Mouse (Mus musculus): ENCODE measurements around the gene Mvd.

Mvd gene

DNA sequence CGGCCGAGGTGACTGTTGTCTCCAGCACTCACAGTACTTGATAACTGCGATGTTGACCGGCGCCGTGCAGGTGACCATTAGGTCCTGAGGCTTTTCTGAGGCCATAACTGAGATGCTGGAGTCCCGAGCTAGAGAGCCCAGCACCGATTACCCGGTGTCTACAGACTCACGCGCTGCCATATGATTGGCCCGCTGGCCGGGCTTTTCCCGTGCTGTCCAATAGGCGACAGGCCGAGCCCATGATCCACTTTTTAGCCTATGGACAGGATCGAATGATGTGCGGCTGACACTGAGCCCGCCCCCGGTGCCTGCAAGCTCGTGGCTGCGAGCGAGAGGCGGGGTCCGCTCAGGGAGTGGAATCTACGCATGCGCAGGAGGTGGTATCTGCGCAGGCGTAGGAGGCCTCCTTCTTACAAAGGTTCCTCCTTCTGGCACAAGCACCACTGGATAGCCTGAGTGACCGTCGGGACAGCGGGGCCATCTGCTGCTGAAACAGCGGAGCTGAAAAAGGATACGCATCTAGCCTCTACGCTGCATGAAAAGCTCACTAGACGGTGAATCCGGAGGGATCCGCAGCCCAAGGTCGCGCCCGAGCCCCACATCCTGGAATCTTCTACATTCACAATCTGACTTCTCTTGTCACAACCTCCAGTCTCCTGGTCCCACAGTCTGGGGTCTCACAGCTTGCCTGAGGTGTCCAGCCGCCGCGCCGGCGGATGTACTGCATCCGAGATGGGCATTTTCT lies at the start of gene Mvd:
Mvd (minus strand) TSS at position 161 of the 745 bp plus-strand sequence.
- peak; percentile 99 for DNase-seq

DNA sequence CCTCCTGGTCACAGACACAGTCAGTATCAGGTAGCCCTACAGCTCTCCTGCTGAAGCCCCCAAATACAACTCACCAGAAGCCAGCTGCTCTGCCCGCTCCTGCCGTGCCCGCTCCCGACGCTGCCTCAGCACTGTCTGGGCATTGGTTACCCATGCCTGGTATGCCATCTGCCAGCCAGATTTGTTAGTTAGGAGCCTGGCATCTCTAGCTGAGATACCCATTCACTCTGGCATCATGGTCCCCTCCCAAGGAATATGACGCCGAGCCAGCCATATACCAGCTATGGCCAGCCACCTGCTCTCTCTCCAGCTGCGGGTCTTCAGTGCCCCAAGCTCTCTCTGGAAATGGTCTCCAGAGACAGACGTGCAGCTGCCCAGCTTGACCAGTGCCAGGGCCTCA lies 45.2 kb upstream of the Mvd start:
- DNase-seq = peak in 1 of 2 experiments; percentile 31

DNA sequence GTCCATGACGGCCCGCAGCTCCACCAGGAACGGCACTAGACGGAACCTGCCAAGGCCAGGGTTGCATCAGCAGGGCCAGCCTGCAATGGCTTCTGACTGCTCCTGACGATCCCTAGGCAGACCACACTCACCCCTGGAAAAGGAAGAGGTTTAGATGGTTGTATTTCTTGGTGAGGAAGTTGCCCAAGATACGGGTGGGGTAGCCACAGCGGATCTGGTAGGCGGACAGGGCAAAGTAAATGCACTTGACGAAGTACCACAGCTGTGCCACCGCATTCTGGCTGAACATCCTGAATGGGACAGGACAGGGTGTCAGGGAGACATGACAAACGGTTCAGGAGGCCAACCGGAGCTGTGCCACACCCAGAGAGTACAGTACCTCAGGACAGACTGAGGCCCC lies 41.6 kb upstream of the Mvd start:
- no peak for DNase-seq

DNA sequence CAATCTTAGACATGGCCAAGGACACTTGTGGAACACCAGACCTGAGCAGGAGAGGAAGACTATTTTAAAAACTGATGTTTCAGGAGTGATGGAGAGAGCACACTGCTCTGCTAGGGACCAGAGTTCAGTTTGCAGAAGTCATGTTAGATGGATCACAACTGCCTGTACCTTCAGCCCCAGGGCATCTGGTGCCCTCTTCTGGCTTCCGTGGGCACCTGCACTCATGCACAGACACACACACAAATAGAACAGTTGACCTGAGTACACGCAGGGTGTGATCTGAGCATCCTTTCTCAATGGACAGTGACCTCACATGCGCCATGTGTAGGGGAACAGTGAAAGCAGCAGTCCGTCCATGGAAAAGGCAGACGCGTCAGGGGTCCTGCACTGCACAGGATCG lies 40.7 kb upstream of the Mvd start:
- DNase-seq = no peak

DNA sequence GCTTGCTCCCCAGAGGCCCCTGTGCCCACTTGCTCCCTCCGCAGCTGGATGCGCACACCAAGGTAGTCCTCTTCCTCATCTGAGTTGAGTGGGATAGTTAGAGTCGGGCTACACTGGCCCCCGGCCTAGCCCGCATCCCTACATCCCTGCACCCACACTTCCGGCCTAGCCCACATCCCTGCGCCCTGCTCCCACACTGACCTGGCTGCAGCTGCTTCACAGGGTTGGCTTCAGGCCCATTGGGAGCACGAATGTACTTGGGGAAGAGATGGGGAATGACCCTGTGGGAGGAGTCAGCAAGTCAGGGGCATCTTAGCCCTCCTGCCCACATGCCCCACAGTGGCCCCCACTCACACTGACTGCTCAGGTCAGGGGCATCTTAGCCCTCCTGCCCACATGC lies 39.2 kb upstream of the Mvd start:
- DNase-seq = no peak

DNA sequence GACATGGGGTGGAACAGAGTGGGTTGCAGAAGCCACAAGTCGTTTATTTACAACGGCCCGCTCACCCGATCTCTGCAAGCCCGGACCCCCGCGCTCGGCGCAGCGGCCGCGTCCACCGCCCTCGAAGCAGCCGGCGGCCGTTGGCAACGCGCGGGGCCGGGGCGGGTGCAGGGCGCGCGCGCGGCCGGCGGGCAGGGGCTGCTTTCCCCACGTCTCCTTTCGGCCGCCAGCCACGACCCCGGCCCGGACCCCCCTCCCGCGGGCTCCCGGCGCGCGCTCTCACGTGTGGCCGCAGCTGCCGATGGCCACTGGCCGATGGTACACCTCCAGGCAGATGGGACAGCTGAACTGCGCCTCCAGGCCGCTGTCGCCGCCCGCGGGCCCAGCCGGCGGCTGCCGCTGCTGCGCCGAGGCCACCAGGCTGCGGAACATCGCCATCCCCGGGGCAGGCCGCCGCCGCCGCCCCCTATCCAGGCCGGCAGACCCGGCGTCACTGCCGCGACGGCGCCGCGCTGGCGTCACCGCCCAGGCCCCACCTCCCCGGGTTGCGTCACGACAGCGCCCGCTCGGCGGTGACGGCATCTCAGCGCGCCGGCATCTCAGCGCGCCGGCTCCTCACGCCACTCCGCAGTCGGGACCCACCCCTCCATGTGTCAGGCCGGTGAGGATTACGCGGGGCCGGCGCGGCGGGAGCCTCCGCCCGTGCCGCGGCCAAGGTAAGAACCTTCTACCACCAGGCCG lies 32.5 kb upstream of the Mvd start, which contains the start of the genes Rnf166 and Ctu2:
Rnf166 (minus strand) TSS at position 485 of the 741 bp plus-strand sequence.
Ctu2 (plus strand) TSS at position 564 of the 741 bp plus-strand sequence.
- DNase-seq = peak; percentile 96 to 97

DNA sequence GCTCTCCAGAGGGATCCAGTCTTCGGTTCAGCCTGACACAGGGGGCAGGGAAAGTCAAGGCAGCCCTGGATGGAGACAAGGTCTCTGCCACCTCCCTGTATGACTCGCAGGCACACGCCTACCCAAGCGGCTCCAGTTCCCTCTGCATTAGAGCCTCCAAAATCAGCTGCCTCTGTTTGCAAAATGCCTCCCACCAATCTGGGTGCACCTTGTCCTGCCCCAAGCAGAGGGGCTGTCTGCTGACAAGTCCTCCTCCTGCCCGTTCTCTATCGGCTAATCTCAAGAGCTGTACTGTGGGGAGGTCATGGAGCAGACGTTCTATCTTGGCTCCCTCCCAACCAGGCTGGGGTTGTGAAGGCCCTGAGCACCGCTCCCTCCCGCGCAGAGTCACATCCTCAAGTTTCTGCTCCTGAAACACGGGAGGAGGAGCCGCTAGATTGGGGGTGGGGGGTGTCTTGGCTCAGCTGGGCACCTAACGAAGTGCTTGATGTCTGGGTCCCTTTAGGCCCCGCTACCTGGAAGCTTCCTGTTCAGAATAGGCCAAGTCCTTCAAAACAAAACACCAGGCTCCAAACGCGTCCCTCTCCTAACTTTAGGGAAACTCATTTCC lies 31.8 kb upstream of the Mvd start:
- DNase-seq = peak; percentile 42 to 62

DNA sequence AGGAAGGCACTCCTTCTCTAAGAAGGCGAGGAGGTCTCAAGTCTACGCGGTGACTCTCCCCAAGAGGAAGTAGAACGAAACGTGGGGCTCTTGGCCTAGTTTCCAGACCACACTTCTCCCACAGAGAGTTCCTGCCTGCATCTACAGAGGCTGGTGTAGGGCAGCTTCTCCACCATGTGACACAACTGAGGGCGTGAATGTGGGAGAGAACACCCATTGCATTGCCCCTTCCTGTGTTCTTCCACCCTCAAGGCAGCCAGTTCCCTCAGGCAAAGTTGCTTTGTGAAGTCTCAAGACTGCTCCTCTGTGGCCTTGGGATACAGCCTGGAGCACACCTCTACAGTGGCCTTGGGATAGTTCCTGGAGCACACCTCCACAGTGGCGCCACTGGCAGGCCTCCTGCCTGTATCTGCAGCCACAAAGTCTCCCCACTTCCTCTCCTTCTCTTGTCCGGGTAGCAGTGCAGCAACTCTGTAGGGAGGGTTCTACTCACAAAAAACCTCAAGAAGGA lies 30.7 kb upstream of the Mvd start:
- DNase-seq = no peak

DNA sequence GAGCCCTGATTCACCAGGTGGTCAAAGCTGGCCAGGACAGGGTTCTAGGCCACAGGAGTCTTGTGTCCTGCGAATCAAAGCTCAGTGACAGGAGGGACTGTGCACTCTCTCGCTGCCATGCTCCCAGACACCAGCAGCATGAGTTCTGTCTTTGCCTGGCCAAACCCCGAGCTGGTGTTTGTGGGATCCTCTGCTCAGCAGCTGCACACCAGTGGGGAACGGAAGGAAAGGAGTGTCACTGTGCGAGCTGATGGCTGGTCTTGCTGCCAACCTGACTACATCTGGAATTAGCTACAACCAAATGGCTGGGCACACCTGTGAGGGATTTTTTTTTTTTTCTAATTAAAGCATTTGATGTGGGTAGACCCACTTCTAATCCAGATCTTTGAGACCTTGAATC lies 27.5 kb upstream of the Mvd start:
- DNase-seq = no peak

DNA sequence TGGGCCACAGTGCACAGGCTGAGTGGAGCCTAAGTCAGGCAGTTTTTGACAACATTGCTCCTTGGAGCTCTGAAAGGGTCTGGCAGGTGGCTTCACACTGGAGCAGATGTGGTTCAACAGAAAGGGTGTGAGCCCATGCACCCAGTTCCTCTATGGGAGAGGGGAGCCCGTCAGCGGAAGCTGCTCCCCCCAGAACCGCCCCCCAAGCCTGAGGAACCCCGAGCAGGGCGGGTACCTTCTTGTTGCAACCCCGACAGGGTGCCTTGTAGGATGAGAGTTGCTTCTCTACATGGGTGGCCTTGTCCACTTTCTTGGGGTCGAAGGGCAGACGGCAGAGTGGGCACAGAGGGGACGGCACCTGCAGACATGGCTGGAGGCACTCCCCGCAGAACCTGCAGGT lies 26.7 kb upstream of the Mvd start:
- no peak for DNase-seq

DNA sequence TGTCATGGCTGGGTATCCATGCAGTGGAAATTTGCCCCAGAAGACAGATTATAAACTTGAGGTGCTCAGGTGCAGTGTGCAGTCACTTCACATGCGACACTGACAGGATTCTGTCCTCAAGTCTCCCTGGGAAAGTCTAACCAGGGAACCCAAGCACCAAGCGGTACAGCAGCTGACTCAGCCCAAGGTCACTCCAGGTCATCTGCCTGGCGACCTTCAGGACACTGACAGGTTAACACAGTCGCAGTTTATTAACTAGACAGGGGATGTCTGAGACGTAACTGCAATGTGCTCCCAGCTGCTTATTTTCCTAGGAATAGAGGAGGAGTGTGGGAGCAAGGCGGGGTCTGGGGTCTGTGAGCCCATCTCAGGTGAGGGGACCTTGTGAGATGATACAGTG lies 26.2 kb upstream of the Mvd start:
- DNase-seq = no peak

DNA sequence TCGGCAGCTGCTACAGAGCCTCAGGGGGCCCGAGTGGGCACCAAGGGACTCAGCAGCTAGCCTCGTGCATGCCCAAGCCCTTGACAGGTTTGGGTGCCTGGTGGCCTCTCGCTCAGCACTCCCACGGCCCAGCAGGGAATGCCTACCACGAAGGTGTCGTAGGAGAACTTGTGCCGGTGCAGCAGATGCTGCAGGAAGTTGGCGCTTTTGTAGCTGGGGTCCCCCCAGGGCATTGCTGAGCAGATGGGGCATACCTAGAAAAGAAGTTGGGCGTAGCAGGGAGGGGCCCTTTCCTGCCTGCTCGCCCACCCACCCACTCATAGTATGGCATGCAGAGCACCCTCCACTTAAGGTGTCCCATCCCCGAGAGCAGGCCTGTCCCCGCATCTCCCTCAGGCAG lies 24.6 kb upstream of the Mvd start:
- no peak for DNase-seq

DNA sequence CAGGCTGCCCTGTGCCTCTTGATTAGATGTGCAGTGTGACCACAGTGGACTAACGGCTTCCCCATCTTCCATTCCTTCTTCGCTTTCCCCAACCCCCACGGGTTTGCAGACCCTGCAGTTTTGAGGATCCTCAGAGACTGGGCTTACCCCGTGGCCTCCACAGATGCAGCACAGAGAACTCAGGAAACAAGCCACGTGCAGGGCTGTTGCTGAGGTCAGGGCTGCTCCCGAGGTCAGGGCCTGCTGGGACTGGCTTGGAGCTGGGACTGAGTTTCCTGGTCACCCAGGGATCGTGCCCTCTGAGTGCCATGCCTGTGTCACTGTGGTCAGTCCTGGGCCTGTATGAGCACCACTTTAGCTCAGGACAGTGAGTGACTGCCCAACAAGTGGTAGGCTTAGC lies 21.8 kb upstream of the Mvd start:
- DNase-seq = no peak

DNA sequence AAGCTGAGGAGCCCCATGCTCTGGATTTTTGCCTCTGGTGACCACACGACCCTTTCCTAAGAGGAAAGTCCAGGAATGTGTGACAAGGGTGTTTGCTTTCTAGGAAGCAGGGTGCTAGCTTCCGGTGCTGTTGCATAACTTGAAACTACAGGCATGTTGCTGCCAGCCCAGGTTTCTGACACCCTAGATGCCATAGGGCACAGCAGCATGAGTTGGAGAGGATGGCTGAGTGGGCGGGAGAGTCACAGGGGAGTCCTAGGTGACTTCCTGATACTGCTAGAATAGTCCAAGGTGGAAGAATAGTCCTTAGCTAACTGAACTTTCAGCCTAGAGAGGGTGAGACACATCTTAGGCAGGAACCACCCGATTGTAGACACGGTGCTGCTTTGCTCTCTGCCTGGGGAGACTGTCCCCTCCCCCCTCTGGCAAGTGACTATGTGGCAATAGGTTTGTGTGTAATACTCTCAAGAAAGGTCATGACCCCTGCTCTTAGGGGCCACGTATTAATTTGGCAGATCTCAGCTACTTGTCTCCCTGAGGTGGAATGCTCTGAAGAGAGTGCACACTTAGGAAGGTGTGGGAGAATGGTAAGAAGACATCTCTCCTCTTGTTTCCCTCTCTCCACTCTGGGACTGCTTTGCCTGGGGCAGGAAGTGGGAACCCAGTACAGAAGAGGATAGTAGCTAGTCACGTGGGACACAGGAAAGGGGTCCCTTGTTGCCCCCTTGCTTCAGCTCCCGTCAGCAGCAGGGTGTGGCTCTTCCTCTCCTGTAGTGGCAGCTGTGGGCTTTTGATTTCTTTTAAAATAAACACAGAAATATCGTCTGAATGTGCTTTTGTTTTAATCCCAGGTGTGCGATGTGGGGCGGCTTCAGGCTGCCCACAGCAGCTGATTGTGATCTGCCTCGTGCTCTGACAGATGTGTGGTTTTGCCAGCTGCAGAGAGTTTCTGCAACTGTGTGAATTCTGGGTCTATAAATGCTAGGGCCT lies 20.7 kb upstream of the Mvd start:
- no peak for DNase-seq

DNA sequence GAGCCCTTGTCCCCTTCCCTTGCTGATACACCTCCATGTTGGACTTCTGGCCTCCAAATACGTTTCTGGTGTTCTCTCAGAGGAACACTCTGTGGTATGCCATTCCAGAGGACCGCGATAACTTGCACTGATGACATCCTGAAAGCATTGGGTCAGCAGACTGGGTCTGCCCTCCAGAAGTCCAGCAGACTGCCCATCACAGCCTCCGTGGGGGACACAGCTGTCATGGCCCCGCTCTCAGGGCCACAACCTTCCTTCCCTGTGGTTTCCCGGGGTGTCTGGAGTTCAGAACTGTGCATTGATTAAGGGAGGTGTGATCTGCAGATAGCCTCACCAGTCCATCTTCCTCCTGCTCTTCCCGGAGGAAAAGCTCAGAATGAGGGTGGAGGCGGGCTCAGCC lies 19.3 kb upstream of the Mvd start:
- no peak for DNase-seq

DNA sequence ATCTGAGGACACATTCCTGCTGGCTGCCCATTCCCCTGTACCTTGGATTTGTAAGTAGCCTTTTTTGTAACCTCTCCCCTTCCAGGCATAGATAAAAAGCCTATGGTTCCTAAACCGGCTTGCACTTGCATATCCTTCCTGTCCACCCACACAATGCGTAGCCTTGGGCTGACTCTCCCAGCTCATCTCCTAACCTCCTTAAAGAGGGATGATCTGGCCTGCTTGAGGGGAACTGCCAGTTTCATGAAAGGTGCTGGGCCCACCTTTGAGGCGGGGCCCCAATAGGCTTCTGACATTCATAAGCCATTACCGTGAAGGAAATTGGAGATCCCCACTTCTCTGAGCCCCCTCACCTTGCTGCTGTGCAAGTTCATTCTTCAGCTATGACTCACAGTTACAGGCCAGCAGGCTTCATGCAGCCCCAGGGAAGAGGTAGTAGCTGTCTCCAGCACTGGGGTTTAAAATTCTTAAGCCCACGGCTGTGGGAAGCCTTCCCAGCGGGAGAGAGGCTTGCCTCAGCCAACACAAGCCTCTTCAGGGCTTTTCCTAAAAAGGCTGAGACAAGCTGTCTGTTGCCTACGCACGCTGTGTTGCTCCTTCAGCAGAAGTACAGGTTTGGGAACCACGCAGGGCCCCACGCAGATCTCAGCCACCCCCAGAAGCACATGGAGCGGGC lies 18.4 kb upstream of the Mvd start:
- DNase-seq = no peak

DNA sequence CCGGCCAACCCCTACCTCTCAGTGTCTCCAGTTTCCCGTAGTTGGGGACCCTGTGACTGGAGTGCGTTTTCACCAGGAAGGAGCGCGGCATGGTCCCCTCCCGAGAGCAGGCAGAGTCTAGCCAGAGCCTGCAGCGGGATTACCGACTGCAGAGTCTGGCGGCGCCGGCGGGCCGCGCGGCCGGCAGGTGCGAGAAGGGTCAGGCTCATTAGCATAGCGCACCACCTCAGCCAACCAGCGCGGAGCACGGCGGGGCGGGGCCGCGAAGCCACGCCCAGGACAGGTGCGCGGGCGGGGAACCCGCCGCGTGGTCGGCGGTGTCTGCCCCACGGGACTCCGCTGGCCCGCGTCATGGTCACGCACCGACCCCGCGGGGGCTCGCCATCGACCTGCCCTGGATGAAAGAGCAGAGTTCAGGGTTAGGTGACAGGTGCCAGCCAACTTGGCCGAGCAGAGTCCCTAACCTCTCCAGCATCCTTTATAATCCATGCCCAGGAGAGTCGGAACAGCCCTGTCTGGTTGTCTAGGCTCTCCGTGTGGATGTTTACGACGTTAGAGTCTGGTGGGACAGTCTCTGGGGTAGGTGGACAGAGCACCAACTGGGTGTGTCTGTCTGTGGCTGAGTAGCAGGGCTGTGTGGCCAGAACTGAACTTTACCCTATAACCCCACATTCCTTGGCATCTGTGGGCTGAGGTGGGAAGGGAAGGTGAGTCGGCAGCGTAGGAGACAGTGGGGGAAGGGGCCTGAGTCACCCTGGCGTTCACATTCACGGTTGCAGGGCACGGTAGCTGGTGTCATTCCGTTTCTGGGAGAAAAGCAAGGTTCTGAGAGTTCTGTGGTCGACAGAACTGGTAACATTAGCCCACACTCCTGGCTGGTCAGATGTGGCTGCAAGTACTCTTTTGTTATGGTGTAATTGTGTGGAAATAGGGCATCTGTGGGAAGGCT lies 17.6 kb upstream of the Mvd start, which contains the start of gene Snai3:
Snai3 (minus strand) TSS at position 210 of the 949 bp plus-strand sequence.
- peak; percentile 79 to 84 for DNase-seq

DNA sequence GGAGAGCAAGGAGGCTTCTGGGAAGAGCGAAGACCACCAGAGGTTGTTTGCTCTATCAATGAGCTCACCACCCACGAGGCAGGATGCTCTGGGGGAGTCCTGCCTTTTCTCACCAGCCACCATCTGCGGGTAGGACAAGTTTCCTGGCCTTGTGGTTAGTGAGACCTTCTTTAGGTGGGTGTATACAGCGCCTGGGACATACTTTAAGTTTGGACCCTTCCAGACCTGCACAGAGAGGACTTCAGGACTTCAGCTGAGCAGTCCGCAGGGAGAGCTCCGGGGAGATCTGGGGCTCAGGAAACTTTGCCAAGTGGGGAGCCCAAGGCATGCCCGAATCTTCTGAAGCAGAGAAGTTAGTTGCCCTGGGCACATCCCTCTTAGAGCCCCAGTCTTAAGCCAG lies 16.8 kb upstream of the Mvd start:
- no peak for DNase-seq

DNA sequence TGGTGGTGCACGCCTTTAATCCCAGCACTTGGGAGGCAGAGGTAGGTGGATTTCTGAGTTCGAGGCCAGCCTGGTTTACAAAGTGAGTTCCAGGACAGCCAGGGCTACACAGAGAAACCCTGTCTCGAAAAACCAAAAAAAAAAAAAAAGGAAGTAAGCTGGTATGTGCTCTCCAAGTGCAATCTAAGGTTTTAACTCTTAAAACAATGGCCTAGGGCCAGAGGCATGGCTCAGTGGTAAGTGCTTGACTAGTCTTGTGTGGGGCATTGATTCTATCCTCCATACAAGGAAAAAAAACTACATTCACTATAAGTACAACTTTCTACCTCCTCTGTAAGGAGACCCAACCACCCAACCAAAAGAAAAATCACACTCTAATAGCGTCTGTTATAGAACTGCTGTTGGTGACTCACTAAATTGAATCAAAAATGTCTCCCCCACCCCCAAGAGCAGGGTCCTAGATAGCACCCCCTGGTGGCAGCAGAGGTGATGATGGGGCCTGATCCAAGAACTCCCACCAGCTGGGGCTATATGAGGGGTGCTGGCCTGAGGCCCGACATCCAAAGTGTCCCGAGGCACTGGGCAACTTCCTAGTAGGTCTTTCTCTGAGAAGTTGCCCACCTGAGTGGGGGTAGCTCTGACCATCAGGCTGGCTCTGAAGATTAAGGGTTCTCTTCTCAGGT lies 16.1 kb upstream of the Mvd start:
- no peak for DNase-seq

DNA sequence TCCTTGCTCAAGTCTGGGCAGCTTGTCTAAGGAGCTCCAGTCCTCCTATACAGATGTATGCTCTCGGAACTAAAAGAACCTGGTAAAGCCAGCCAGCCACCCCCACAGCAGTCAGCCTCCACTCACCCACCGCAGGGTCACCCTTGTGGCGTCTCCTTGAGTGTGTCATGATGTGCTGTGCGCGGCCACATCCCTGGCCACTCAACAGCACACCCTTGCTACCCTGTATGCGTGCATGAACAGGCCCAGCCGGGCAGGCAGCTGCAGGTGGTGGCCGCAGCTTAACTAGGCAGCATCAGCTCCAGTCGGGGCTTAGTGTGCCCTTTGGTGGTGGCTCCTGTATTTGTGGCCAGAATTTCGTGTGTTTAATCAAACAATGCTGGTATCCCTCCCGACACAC lies 13.9 kb upstream of the Mvd start:
- no peak for DNase-seq

Data from cerebellum, postnatal 25 days (tissue).